Comparison of ENCODE assay signal across 8 mouse cellular contexts in genomic region chr11:116826550-116827504, GRCm38 (mm10). TPM values are rescaled to one million over a fixed set of nuclear protein-coding genes. Genes with fewer than 3 reads are reported as not detected.
DNase-seq lines count a peak whose midpoint lies in the region; ATAC-seq and TF ChIP-seq lines count a peak whose summit lies in the region.

No protein-coding gene starts in this region.

- DNase-seq in kidney, postnatal 0 days (ENCODE audit: low spot score), result no peak
- DNase-seq in kidney, postnatal 36 days, result no peak
- no peak for DNase-seq in embryonic facial prominence, embryonic 14.5 days (ENCODE audit: low spot score)
- no peak for DNase-seq in limb, embryonic 10.5 days (ENCODE audit: low spot score)
- no peak for DNase-seq in urinary bladder, postnatal 36 days (ENCODE audit: low spot score in 2 of 2)
- DNase-seq in urinary bladder, postnatal 25 days (ENCODE audit: low spot score), result no peak

- no peaks in the 10 kb centered on the region for H3K36me3 ChIP-seq in kidney, postnatal 0 days (ENCODE audit: insufficient read depth, low read length)
- peaks cover 8% of the 10 kb centered on the region; the same call in 1 of the 2 replicates for H3K36me3 ChIP-seq in embryonic facial prominence, embryonic 14.5 days (ENCODE audit: control insufficient read depth, insufficient read depth, low read length)
- peaks cover 14% of the 10 kb centered on the region for H3K36me3 ChIP-seq in limb, embryonic 10.5 days

- no peak for TF ChIP-seq CTCF in kidney, postnatal 0 days (IDR thresholded peaks at IDR 0.05; ENCODE audit: low read depth)
- no peak for TF ChIP-seq CTCF in olfactory bulb, adult 2 months (IDR thresholded peaks at IDR 0.05; ENCODE audit: insufficient read depth, low read depth, low read length)

- WGBS in kidney, postnatal 0 days, result 38% methylated on average over 17 of the region's 17 CpGs
- 25% methylated on average over 17 of the region's 17 CpGs for WGBS in embryonic facial prominence, embryonic 14.5 days
- WGBS in limb, embryonic 10.5 days, result 25% methylated on average over 17 of the region's 17 CpGs
- 49% methylated on average over 17 of the region's 17 CpGs for WGBS in olfactory bulb, adult 2 months

- no peak for ATAC-seq in kidney, postnatal 0 days (replicated peaks; ENCODE audit: low FRiP score, low read depth)
- ATAC-seq in embryonic facial prominence, embryonic 14.5 days (ENCODE audit: low read depth), result peak; percentile 13; the same call in 1 of the 2 replicates
- no peak for ATAC-seq in megakaryocyte progenitor cell, adult 5-6 weeks (replicated peaks; ENCODE audit: poor library complexity)

- no peak for TF ChIP-seq POLR2A in olfactory bulb, adult 2 months (IDR thresholded peaks at IDR 0.05; ENCODE audit: insufficient read depth, low read depth, low read length)

- peak overlapping the region; percentile 73 for H3K4me3 ChIP-seq in kidney, postnatal 0 days (replicated peaks; ENCODE audit: low read depth, low read length)
- peak overlapping the region; percentile 77 for H3K4me3 ChIP-seq in embryonic facial prominence, embryonic 14.5 days (ENCODE audit: low read depth, low read length)
- H3K4me3 ChIP-seq in limb, embryonic 10.5 days, result peak overlapping the region; percentile 81
- H3K4me3 ChIP-seq in olfactory bulb, adult 2 months (ENCODE audit: insufficient read depth, low read depth, low read length), result peak overlapping the region; percentile 58

- H3K4me1 ChIP-seq in kidney, postnatal 0 days (replicated peaks; ENCODE audit: insufficient read depth, low read length), result peaks cover 12% of the 10 kb centered on the region; the same call in 1 of the 2 replicates
- peaks cover 11% of the 10 kb centered on the region; the same call in 1 of the 2 replicates for H3K4me1 ChIP-seq in embryonic facial prominence, embryonic 14.5 days (ENCODE audit: control insufficient read depth, insufficient read depth, low read length)
- H3K4me1 ChIP-seq in limb, embryonic 10.5 days, result peaks cover 43% of the 10 kb centered on the region
- H3K4me1 ChIP-seq in olfactory bulb, adult 2 months (ENCODE audit: control insufficient read depth, insufficient read depth, low read length), result peaks cover 30% of the 10 kb centered on the region

- H3K27ac ChIP-seq in kidney, postnatal 0 days, result peak overlapping the region; percentile 83
- peak overlapping the region; percentile 46; the same call in 1 of the 2 replicates for H3K27ac ChIP-seq in embryonic facial prominence, embryonic 14.5 days (replicated peaks; ENCODE audit: low read depth, low read length)
- H3K27ac ChIP-seq in limb, embryonic 10.5 days, result peak overlapping the region; percentile 89
- H3K27ac ChIP-seq in olfactory bulb, adult 2 months (ENCODE audit: insufficient read depth, low read depth, low read length), result no peak overlapping the region

- H3K9ac ChIP-seq in kidney, postnatal 0 days (ENCODE audit: low read depth, low read length), result peak overlapping the region; percentile 81; the same call in 1 of the 2 replicates
- peak overlapping the region; percentile 83 for H3K9ac ChIP-seq in embryonic facial prominence, embryonic 14.5 days (ENCODE audit: low read depth, low read length)

- H3K9me3 ChIP-seq in kidney, postnatal 0 days (replicated peaks; ENCODE audit: low read length), result no peaks in the 10 kb centered on the region
- H3K9me3 ChIP-seq in embryonic facial prominence, embryonic 14.5 days (ENCODE audit: control insufficient read depth, low read length), result no peaks in the 10 kb centered on the region
- no peaks in the 10 kb centered on the region for H3K9me3 ChIP-seq in limb, embryonic 10.5 days (replicated peaks)

- H3K4me2 ChIP-seq in kidney, postnatal 0 days (ENCODE audit: low read length), result peak overlapping the region; percentile 87
- H3K4me2 ChIP-seq in embryonic facial prominence, embryonic 14.5 days (ENCODE audit: low read depth, low read length), result peak overlapping the region; percentile 89

- no peaks in the 10 kb centered on the region for H3K27me3 ChIP-seq in kidney, postnatal 0 days (ENCODE audit: insufficient read depth, low read length)
- no peaks in the 10 kb centered on the region for H3K27me3 ChIP-seq in embryonic facial prominence, embryonic 14.5 days (replicated peaks; ENCODE audit: control insufficient read depth, insufficient read depth, low read length)
- H3K27me3 ChIP-seq in limb, embryonic 10.5 days (ENCODE audit: low read depth, poor library complexity, severe bottlenecking), result no peaks in the 10 kb centered on the region

RNA-seq across cellular contexts. Expression of gene Mxra7, which starts 1.0 kb away (rescaled TPM):
- 17.6 and 18.3 TPM in 2 replicates for polyA plus RNA-seq in kidney, postnatal 0 days (2015; fragmentation: Nextera tagmentation; extraction: Ambion mirVana)
- 17.3 and 17.6 TPM in 2 replicates for polyA plus RNA-seq in embryonic facial prominence, embryonic 14.5 days (2014; fragmentation: Nextera tagmentation; extraction: Ambion mirVana)
- polyA plus RNA-seq in limb, embryonic 10.5 days (2016; fragmentation: Nextera tagmentation; extraction: Ambion mirVana), result 13.9 and 14.9 TPM in 2 replicates
- not detected in 2 replicates for polyA plus RNA-seq in olfactory bulb, adult 2 months (2012; ENCODE audit: insufficient read depth, insufficient read length, low replicate concordance, missing spikeins)
- 0.10 and 1.1 TPM in 2 replicates for total RNA-seq in megakaryocyte progenitor cell, adult 5-6 weeks (2015)
- total RNA-seq in megakaryocyte progenitor cell, adult 5-6 weeks (2017), result not detected in 2 replicates

RNA-seq across cellular contexts. Expression of gene Mettl23, which starts 16.3 kb away (rescaled TPM):
- polyA plus RNA-seq in kidney, postnatal 0 days (2015; fragmentation: Nextera tagmentation; extraction: Ambion mirVana), result 60.2 and 71.5 TPM in 2 replicates
- polyA plus RNA-seq in embryonic facial prominence, embryonic 14.5 days (2014; fragmentation: Nextera tagmentation; extraction: Ambion mirVana), result 75.8 and 77.4 TPM in 2 replicates
- 56.5 and 59.5 TPM in 2 replicates for polyA plus RNA-seq in limb, embryonic 10.5 days (2016; fragmentation: Nextera tagmentation; extraction: Ambion mirVana)
- polyA plus RNA-seq in olfactory bulb, adult 2 months (2012; ENCODE audit: insufficient read depth, insufficient read length, low replicate concordance, missing spikeins), result not detected in 2 replicates
- total RNA-seq in megakaryocyte progenitor cell, adult 5-6 weeks (2015), result 49.9 and 53.9 TPM in 2 replicates
- total RNA-seq in megakaryocyte progenitor cell, adult 5-6 weeks (2017), result 21.7 and 31.8 TPM in 2 replicates

RNA-seq across cellular contexts. Expression of gene Jmjd6, which starts 16.4 kb away (rescaled TPM):
- polyA plus RNA-seq in kidney, postnatal 0 days (2015; fragmentation: Nextera tagmentation; extraction: Ambion mirVana), result 52.8 and 54.1 TPM in 2 replicates
- 72.9 and 74.8 TPM in 2 replicates for polyA plus RNA-seq in embryonic facial prominence, embryonic 14.5 days (2014; fragmentation: Nextera tagmentation; extraction: Ambion mirVana)
- 93.1 and 111 TPM in 2 replicates for polyA plus RNA-seq in limb, embryonic 10.5 days (2016; fragmentation: Nextera tagmentation; extraction: Ambion mirVana)
- polyA plus RNA-seq in olfactory bulb, adult 2 months (2012; ENCODE audit: insufficient read depth, insufficient read length, low replicate concordance, missing spikeins), result not detected in 2 replicates
- total RNA-seq in megakaryocyte progenitor cell, adult 5-6 weeks (2015), result 42.9 and 43.8 TPM in 2 replicates
- total RNA-seq in megakaryocyte progenitor cell, adult 5-6 weeks (2017), result 43.6 and 50.1 TPM in 2 replicates

RNA-seq across cellular contexts. Expression of gene Mfsd11, which starts 25.4 kb away (rescaled TPM):
- 48.4 and 53.6 TPM in 2 replicates for polyA plus RNA-seq in kidney, postnatal 0 days (2015; fragmentation: Nextera tagmentation; extraction: Ambion mirVana)
- polyA plus RNA-seq in embryonic facial prominence, embryonic 14.5 days (2014; fragmentation: Nextera tagmentation; extraction: Ambion mirVana), result 42.8 and 43.9 TPM in 2 replicates
- 17.9 and 22.5 TPM in 2 replicates for polyA plus RNA-seq in limb, embryonic 10.5 days (2016; fragmentation: Nextera tagmentation; extraction: Ambion mirVana)
- not detected in 2 replicates for polyA plus RNA-seq in olfactory bulb, adult 2 months (2012; ENCODE audit: insufficient read depth, insufficient read length, low replicate concordance, missing spikeins)
- 13.6 and 14.8 TPM in 2 replicates for total RNA-seq in megakaryocyte progenitor cell, adult 5-6 weeks (2015)
- total RNA-seq in megakaryocyte progenitor cell, adult 5-6 weeks (2017), result 11.1 and 11.2 TPM in 2 replicates

RNA-seq across cellular contexts. Expression of gene Srsf2, which starts 26.1 kb away (rescaled TPM):
- polyA plus RNA-seq in kidney, postnatal 0 days (2015; fragmentation: Nextera tagmentation; extraction: Ambion mirVana), result 664 and 665 TPM in 2 replicates
- polyA plus RNA-seq in embryonic facial prominence, embryonic 14.5 days (2014; fragmentation: Nextera tagmentation; extraction: Ambion mirVana), result 663 and 697 TPM in 2 replicates
- polyA plus RNA-seq in limb, embryonic 10.5 days (2016; fragmentation: Nextera tagmentation; extraction: Ambion mirVana), result 925 and 971 TPM in 2 replicates
- polyA plus RNA-seq in olfactory bulb, adult 2 months (2012; ENCODE audit: insufficient read depth, insufficient read length, low replicate concordance, missing spikeins), result not detected in 2 replicates
- total RNA-seq in megakaryocyte progenitor cell, adult 5-6 weeks (2015), result 1,322 and 1,338 TPM in 2 replicates
- 519 and 522 TPM in 2 replicates for total RNA-seq in megakaryocyte progenitor cell, adult 5-6 weeks (2017)

Comparison
In these comparisons a context has a peak if more than half of its experiments do, and no peak if none do; other contexts are left out.
1. RNA of gene Mxra7, which starts 1.0 kb away (polyA plus RNA-seq): 17.3 to 17.6 TPM in embryonic facial prominence, embryonic 14.5 days, 17.6 to 18.3 TPM in kidney, postnatal 0 days and 13.9 to 14.9 TPM in limb, embryonic 10.5 days; not detected in olfactory bulb, adult 2 months; every median in the first group is over 10 times any median in the second.
2. RNA of gene Mettl23, which starts 16.3 kb away (polyA plus RNA-seq): 75.8 to 77.4 TPM in embryonic facial prominence, embryonic 14.5 days, 60.2 to 71.5 TPM in kidney, postnatal 0 days and 56.5 to 59.5 TPM in limb, embryonic 10.5 days; not detected in olfactory bulb, adult 2 months; every median in the first group is over 10 times any median in the second.
3. Peak in every context shown above with its lines, with median percentiles within 50 percentile points of each other: H3K4me3 ChIP-seq.